Mouse (Mus musculus): ENCODE results near the gene Nub1.

Gene Nub1

DNA sequence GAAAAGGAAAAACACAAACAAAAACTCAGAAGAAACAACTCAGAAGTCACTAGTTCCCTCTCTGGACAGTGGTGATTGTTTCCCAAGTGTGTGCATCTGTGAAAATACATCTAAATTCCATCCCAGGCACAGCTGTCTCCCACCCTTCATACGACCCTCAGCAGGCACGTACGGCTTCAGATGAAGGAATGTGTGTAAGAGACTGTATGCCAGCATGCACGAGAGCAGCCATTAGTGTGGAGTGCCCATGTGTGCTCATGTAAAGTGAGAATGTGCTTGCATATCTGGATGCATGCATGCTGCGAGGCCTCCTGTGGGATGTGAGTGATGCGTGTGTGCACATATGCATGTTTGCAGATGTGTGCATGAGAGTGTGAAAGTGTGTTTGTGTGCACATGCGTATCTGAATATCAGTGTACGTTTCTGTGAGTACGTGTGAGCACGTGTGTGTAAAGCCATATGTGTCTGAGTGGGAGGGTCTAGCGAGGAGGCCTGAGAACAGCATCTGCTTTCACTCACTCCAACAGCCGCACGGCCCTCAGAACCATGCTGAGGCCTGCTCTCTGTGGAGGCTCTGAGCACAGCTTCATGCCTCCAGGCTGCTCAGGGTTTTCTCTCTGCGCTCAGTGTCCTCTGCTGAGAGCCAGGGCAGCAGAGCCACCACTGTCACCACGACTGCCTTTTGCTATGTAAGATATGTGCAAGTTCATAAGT lies 56.0 kb downstream of the Nub1 start:
- no peak for DNase-seq (ENCODE audit: low read depth, low spot score)

DNA sequence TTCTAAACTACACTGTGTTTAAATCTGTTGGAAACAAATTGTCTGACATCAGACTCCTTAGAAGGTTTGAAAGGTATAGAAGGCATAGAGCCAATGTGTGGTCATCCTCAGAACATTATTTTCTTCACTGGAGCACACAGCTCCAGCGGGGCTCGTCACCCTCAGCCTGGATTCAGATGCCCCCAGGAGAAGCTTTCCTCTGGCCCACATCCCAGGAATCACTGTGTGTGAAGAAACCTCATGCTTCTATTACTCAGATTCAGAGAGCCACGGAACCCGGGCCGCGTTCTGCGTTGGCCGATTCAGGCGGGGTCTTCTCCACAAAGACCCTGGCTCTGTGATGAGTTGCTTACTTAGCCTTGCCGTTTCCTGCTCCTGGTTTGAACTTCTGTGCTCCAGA lies 58.6 kb downstream of the Nub1 start:
- no peak for DNase-seq (ENCODE audit: low read depth, low spot score)

DNA sequence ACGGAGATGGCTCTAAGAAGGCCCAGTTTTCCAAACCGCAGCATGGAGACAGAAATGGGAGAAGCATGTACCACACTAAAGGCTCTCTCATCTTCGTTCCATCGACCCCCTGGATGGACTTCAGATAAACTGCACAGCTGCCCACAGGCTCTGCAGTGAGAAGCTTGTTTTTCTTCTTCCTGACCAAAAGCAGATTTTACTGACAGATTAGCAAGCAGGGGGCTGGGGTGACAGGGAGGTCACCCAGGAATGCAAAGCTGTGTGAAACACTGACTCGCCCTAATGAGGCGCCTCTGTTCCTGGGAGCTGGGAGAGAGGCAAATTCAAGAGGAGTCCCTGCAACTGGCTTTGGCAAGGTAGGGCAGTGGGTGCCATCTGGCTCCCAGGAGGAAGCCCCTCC lies 62.2 kb downstream of the Nub1 start:
- DNase-seq (ENCODE audit: low read depth, low spot score), result no peak

DNA sequence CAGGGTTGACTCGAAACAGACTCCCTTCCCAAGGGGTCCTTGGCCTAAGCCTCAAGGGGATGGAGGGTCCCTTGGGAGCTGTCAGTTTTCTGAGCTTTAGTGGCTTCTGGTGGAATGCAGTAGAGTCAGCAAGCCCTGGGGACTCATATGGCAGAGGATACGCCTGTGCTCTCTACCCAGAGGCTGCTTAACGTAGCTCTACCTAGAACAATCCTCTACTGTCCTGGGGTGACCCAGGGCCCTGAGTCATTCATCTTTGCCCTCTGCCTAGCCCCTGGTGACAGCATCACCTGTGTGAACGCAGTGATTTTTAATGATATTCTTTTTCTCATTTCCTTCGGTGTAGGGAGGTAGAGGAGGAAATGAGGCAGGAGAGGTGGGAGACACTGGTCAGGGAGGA lies 64.4 kb downstream of the Nub1 start:
- DNase-seq (ENCODE audit: low read depth, low spot score), result no peak

DNA sequence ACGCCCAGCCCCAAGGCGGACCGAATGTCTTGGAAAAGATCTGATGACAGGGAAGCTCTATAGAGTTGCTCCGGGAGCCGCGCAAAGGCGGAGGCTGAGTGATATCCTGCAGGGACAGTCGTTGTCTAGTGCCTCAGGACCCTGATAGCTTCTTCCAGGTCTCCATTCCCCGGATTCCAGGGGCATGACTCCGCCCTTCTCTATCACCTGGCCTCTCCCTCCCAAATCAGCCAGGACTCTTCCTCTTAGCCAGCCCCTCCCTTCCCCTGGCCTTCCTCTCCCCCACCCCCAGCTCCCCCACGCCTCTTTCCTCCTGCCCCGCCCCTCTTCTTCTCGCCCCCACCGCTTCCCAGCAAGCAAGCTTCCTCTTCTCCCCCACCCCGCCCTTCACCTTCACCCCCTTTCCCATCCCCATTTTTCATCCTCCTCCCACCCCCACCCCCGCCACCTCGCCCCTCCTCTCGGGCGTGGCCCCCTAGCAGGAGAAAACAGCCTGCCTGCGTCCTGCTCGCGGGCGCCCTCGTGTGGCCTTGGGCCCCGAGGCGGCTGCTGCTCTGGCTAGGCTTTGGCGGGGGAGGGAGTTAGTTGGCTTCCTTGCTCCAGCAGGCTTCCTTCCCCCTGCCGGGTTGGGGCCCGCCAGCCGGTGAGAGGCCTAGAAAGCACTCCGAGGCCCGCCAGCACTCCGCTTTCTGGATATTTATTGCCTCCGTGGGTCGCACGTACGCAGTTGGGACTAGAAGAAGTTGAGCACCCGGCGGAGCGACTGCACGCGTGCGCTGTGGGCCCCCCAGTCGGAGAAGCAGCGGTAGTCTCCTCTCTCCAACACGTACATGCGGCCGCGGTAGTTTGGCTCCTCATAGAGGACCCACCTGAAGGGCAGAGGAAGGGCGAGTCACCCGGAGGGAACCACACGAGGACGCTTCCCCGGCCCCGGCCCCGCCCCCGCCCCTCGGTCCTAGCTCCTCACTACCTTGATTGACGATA lies 65.3 kb downstream of the Nub1 start:
- DNase-seq (ENCODE audit: low read depth, low spot score), result peak; percentile 82

DNA sequence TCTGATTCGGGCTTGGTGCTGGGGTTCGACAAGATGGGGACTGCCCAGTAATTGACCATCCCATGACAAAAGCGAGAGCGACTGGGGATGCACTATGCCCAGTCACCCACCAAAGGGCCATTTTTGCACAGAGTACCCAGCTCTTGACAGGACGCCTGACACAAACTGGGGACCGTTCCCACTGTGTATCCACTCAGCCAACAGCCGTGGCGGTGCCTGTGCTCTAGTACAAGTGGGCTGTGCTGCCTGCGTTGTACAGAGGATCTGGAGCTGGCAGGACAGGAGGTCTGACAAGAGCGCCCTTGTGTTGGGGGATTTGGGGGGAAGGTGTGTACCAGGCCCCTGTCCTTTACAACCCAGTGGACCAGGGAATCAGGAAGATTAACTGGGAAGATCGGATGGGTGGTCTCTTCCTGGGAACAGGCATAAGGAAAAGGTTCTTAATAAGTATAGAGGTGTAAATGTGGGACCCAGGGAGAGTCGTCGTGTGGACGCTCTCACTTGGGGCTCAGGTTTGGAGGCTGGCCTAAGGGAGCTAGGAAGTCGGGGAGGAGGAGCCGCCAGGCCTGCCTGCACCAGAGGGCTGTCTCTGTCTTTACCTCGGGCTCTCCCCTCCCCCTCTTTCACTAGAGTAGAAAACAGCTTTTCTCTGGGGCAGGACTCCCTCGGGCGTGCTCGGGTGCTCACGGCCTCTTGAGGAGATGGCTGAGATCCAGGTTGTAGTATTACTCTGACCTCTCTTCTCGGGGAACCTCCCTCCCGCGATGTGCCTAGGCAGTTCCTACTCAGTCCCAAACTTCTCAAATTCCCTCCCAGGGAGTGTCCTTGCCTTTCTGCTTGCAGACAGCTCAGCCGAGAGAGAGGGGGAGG lies 66.2 kb downstream of the Nub1 start:
- DNase-seq (ENCODE audit: low read depth, low spot score), result no peak

- no peak for DNase-seq (ENCODE audit: low read depth, low spot score)
These were observed 66.8 kb downstream of the Nub1 start for GRCm38 (mm10) chr5:24752175-24752498.

DNA sequence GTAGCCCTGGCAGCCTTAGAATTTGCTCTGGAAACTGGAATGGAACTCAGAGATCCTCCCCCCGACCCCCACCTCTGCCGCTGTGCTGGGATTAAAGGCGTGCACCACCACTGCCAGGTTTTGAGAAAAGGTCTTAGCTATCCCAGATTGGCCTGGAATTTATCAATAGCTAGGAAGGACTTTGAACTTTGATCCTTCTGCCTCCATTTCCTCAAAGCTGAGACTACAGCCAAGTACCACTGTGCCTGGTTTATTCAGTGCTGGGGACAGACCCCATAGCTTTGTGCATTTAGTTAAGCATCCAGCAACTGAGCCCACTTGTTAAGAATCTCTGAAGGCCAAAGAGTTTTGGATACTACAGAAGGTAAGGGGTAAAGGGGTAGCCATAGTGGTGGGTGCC lies 71.6 kb downstream of the Nub1 start:
- no peak for DNase-seq (ENCODE audit: low read depth, low spot score)

DNA sequence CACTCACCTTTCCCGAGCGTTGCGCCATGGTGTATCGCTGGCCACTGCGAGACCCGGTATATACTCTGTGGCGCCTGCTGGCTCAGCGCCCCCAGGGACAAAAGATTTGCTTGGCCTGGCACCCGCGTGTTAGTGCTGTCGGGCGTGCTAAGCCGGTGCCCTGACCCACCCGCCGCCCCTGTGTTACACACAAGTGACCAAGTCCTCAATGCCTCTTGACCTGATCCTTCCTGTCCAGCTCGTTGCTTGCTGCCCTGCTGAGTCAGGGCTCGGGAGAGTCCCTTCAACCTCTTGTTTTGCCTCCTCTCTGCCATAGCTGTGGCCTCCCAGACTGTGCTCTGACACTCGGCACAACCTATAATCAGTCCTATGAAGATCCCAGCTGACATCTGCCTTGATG lies 72.5 kb downstream of the Nub1 start, which contains the start of gene Crygn:
TSS of gene Crygn (minus strand) at position 193 of the 400 bp plus-strand sequence.
- DNase-seq (ENCODE audit: low read depth, low spot score), result no peak

Data from embryo, embryonic 11.5 days (tissue).